Mouse (Mus musculus): ENCODE measurements at regions not wholly inside any gene's neighbourhood (a gene's known extent, or its start where the extent isn't known, plus 50 kb on each side); places are given as distances from the start of the nearest gene placed in this dataset.

DNA sequence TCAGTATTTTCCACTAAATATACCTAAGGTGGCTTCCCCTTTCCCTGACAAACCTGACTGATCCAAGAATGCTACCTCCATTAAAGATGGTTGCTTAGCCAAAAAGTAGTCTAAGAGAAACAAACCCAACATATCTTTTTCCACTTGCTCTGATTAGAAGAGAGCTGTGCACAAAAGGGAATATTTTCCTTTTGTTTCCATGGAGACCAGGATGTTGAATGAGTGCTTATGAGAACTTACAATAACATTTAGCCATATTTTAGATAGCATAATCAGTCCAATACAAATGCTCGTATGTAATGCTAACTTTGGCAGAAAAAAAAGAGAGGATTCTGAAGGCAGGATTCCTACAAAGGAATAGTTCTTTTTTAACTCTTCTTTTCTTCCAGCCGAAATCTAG is 161.3 kb upstream of the Ppp3ca start:
- Histone ChIP-seq H3K9ac (replicated peaks; ENCODE audit: low read length) (no peak overlapping the region), H3K27me3 (ENCODE audit: insufficient read depth, low read length) (no peaks in the 10 kb centered on the region), H3K4me1 (ENCODE audit: insufficient read depth, low read length) (no peaks in the 10 kb centered on the region), H3K27ac (ENCODE audit: low read length) (no peak overlapping the region), H3K36me3 (ENCODE audit: insufficient read depth, low read length) (no peaks in the 10 kb centered on the region), H3K9me3 (ENCODE audit: low read length) (no peaks in the 10 kb centered on the region), H3K4me3 (ENCODE audit: low read length) (no peak overlapping the region), H3K4me2 (replicated peaks; ENCODE audit: low read depth, low read length) (no peak overlapping the region)
- WGBS, result 66% methylated on average over 2 of the region's 2 CpGs
- ATAC-seq (ENCODE audit: low FRiP score, low TSS enrichment), result no peak

- ATAC-seq (ENCODE audit: low FRiP score, low TSS enrichment), result no peak
- H3K9me3 ChIP-seq (ENCODE audit: low read length), result no peaks in the 10 kb centered on the region
- H3K4me3 ChIP-seq (ENCODE audit: low read length), result no peak overlapping the region
- WGBS, result 74% methylated on average over 7 of the region's 7 CpGs
- H3K27ac ChIP-seq (ENCODE audit: low read length), result no peak overlapping the region
- H3K9ac ChIP-seq (replicated peaks; ENCODE audit: low read length), result no peak overlapping the region
- no peaks in the 10 kb centered on the region for H3K36me3 ChIP-seq (ENCODE audit: insufficient read depth, low read length)
- no peaks in the 10 kb centered on the region for H3K4me1 ChIP-seq (ENCODE audit: insufficient read depth, low read length)
- H3K27me3 ChIP-seq (ENCODE audit: insufficient read depth, low read length), result no peaks in the 10 kb centered on the region
- H3K4me2 ChIP-seq (replicated peaks; ENCODE audit: low read depth, low read length), result no peak overlapping the region
Observed at GRCm38 (mm10) chr3:136507070-136507469, 162.9 kb upstream of the Ppp3ca start.

- H3K9ac ChIP-seq (replicated peaks; ENCODE audit: low read length), result no peak overlapping the region
- no peak overlapping the region for H3K27ac ChIP-seq (ENCODE audit: low read length)
- no peaks in the 10 kb centered on the region for H3K27me3 ChIP-seq (ENCODE audit: insufficient read depth, low read length)
- ATAC-seq (ENCODE audit: low FRiP score, low TSS enrichment), result no peak
- no peaks in the 10 kb centered on the region for H3K4me1 ChIP-seq (ENCODE audit: insufficient read depth, low read length)
- no peak overlapping the region for H3K4me3 ChIP-seq (ENCODE audit: low read length)
- H3K9me3 ChIP-seq (ENCODE audit: low read length), result no peaks in the 10 kb centered on the region
- no peaks in the 10 kb centered on the region for H3K36me3 ChIP-seq (ENCODE audit: insufficient read depth, low read length)
- no peak overlapping the region for H3K4me2 ChIP-seq (replicated peaks; ENCODE audit: low read depth, low read length)
Observed at GRCm38 (mm10) chr3:136494831-136495230, 169.0 kb upstream of the Bank1 start.

GRCm38 (mm10) chr3:136491683-136492082 is 165.8 kb upstream of the Bank1 start:
- ATAC-seq (ENCODE audit: low FRiP score, low TSS enrichment), result no peak
- H3K4me1 ChIP-seq (ENCODE audit: insufficient read depth, low read length), result no peaks in the 10 kb centered on the region

DNA sequence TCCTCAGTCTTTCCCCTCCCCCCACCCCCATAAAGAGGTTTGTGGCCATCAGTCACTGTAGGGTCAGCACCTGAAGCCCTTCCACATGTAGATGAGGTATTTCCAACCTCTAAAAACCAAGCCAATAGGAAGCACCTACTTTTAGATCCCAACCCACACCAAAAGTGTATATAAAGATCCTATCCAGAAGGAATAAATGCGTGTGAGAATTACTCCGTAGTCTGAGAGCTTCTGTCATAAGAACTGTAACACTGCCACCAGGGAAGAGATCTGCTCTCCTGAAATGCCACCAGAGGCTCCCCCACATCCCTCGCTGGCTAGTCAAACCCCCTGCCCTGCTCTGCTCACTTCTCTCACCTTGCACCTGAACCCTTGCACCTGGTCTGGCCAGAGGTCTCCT is 145.8 kb upstream of the Bank1 start:
- 86% methylated on average over 3 of the region's 3 CpGs for WGBS
- H3K4me1 ChIP-seq (ENCODE audit: insufficient read depth, low read length), result no peaks in the 10 kb centered on the region

More at GRCm38 (mm10) chr3:136491683-136492082, 165.8 kb upstream of the Bank1 start:
- Histone ChIP-seq H3K4me3 (ENCODE audit: low read length) (no peak overlapping the region), H3K4me2 (replicated peaks; ENCODE audit: low read depth, low read length) (no peak overlapping the region), H3K36me3 (ENCODE audit: insufficient read depth, low read length) (no peaks in the 10 kb centered on the region), H3K27me3 (ENCODE audit: insufficient read depth, low read length) (no peaks in the 10 kb centered on the region), H3K9me3 (ENCODE audit: low read length) (no peaks in the 10 kb centered on the region), H3K9ac (replicated peaks; ENCODE audit: low read length) (no peak overlapping the region), H3K27ac (ENCODE audit: low read length) (no peak overlapping the region)
- WGBS, result 80% methylated on average over 2 of the region's 2 CpGs

GRCm38 (mm10) chr3:136462747-136463146 is 136.9 kb upstream of the Bank1 start:
- Histone ChIP-seq H3K9me3 (ENCODE audit: low read length) (no peaks in the 10 kb centered on the region), H3K27ac (ENCODE audit: low read length) (no peak overlapping the region), H3K4me2 (replicated peaks; ENCODE audit: low read depth, low read length) (no peak overlapping the region), H3K36me3 (ENCODE audit: insufficient read depth, low read length) (no peaks in the 10 kb centered on the region), H3K9ac (replicated peaks; ENCODE audit: low read length) (no peak overlapping the region), H3K4me3 (ENCODE audit: low read length) (no peak overlapping the region), H3K4me1 (ENCODE audit: insufficient read depth, low read length) (no peaks in the 10 kb centered on the region), H3K27me3 (ENCODE audit: insufficient read depth, low read length) (no peaks in the 10 kb centered on the region)
- 87% methylated on average over 3 of the region's 3 CpGs for WGBS
- no peak for ATAC-seq (ENCODE audit: low FRiP score, low TSS enrichment)

More for the DNA sequence above, 145.8 kb upstream of the Bank1 start:
- no peak overlapping the region for H3K4me3 ChIP-seq (ENCODE audit: low read length)
- H3K27me3 ChIP-seq (ENCODE audit: insufficient read depth, low read length), result no peaks in the 10 kb centered on the region
- H3K9me3 ChIP-seq (ENCODE audit: low read length), result no peaks in the 10 kb centered on the region
- ATAC-seq (ENCODE audit: low FRiP score, low TSS enrichment), result no peak
- no peak overlapping the region for H3K4me2 ChIP-seq (replicated peaks; ENCODE audit: low read depth, low read length)
- no peak overlapping the region for H3K9ac ChIP-seq (replicated peaks; ENCODE audit: low read length)
- H3K36me3 ChIP-seq (ENCODE audit: insufficient read depth, low read length), result no peaks in the 10 kb centered on the region
- no peak overlapping the region for H3K27ac ChIP-seq (ENCODE audit: low read length)

DNA sequence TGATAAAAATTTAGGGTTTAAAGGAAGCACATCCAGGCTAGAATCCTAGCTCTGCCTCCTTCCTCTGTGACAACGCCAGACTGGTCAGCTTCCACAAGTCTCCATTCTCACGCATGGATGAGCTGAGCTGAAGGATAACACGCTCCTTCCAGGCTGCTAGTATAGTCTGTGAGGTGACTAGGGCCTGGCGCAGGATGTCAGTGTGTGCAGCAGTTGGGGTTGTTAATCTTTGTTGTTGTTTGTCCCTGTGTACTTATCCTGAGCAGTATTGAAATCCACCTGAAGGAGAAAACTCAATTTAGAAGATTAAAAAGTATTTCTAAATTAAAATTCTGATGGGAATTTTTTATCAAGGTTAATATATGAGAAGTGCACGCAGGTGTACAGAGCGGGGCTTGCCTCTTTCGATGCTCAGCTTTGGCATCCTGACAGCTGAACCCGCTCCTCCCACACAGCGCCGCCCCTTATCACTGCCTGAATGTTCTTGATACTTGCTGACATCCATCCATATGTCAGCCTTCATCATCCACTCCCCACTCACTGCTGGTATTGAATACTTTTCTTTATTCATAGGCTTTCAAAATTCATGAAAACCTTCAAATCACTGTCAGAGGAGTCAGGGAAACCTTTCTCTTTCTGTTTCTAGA is 130.7 kb upstream of the Bank1 start:
- H3K27ac ChIP-seq (ENCODE audit: low read length), result no peak overlapping the region
- whole genome bisulfite sequencing, result 63% methylated on average over 10 of the region's 10 CpGs
- no peak for ATAC-seq (ENCODE audit: low FRiP score, low TSS enrichment)
- no peaks in the 10 kb centered on the region for H3K4me1 ChIP-seq (ENCODE audit: insufficient read depth, low read length)
- no peaks in the 10 kb centered on the region for H3K27me3 ChIP-seq (ENCODE audit: insufficient read depth, low read length)
- no peaks in the 10 kb centered on the region for H3K36me3 ChIP-seq (ENCODE audit: insufficient read depth, low read length)
- H3K9ac ChIP-seq (replicated peaks; ENCODE audit: low read length), result no peak overlapping the region
- H3K4me3 ChIP-seq (ENCODE audit: low read length), result no peak overlapping the region
- H3K9me3 ChIP-seq (ENCODE audit: low read length), result no peaks in the 10 kb centered on the region
- H3K4me2 ChIP-seq (replicated peaks; ENCODE audit: low read depth, low read length), result no peak overlapping the region

- no peaks in the 10 kb centered on the region for H3K4me1 ChIP-seq (ENCODE audit: insufficient read depth, low read length)
- 63% methylated on average over 7 of the region's 7 CpGs for WGBS
- no peak overlapping the region for H3K4me2 ChIP-seq (replicated peaks; ENCODE audit: low read depth, low read length)
- ATAC-seq (ENCODE audit: low FRiP score, low TSS enrichment), result peak; percentile 49; the same call in 1 of the 2 replicates
- H3K36me3 ChIP-seq (ENCODE audit: insufficient read depth, low read length), result no peaks in the 10 kb centered on the region
- no peak overlapping the region for H3K4me3 ChIP-seq (ENCODE audit: low read length)
- no peaks in the 10 kb centered on the region for H3K9me3 ChIP-seq (ENCODE audit: low read length)
- H3K27ac ChIP-seq (ENCODE audit: low read length), result no peak overlapping the region
- no peak overlapping the region for H3K9ac ChIP-seq (replicated peaks; ENCODE audit: low read length)
- H3K27me3 ChIP-seq (ENCODE audit: insufficient read depth, low read length), result no peaks in the 10 kb centered on the region
Observed at GRCm38 (mm10) chr3:136455651-136456470, 130.0 kb upstream of the Bank1 start.

- H3K4me1 ChIP-seq (ENCODE audit: insufficient read depth, low read length), result no peaks in the 10 kb centered on the region
- no peak overlapping the region for H3K4me2 ChIP-seq (replicated peaks; ENCODE audit: low read depth, low read length)
- no peak for ATAC-seq (ENCODE audit: low FRiP score, low TSS enrichment)
- H3K27ac ChIP-seq (ENCODE audit: low read length), result no peak overlapping the region
- no peak overlapping the region for H3K4me3 ChIP-seq (ENCODE audit: low read length)
- no peaks in the 10 kb centered on the region for H3K36me3 ChIP-seq (ENCODE audit: insufficient read depth, low read length)
- H3K27me3 ChIP-seq (ENCODE audit: insufficient read depth, low read length), result no peaks in the 10 kb centered on the region
- WGBS, result 93% methylated on average over 3 of the region's 3 CpGs
- no peak overlapping the region for H3K9ac ChIP-seq (replicated peaks; ENCODE audit: low read length)
- H3K9me3 ChIP-seq (ENCODE audit: low read length), result no peaks in the 10 kb centered on the region
Observed at GRCm38 (mm10) chr3:136454967-136455366, 129.1 kb upstream of the Bank1 start.
